Mouse (Mus musculus) neural tube, embryonic 11.5 days (tissue): ENCODE measurements around the gene Rps26. TPM values are rescaled to one million over a fixed set of nuclear protein-coding genes. Genes with fewer than 3 reads are reported as not detected.

Source experiments
- ATAC-seq: fragments of 200-750 bp; cut with Nextera tagmentation; 2 replicates; pipeline ENCODE4 v1.8.0; 2017; ENCODE audit warnings: moderate number of reproducible peaks, mild to moderate bottlenecking, moderate TSS enrichment, moderate library complexity; ENCODE audit not compliant: insufficient read depth, low FRiP score, low TSS enrichment
- DNase-seq: peaks from one replicate; pipeline ENCODE4 v3.0.0-alpha.2; 2015; ENCODE audit warnings: low spot score
- H3K27ac ChIP-seq: fragments of 300-500 bp; sonication (generic); 2 replicates; pipeline ENCODE4 v1.5.1; 2014; ENCODE audit warnings: low read depth, mild to moderate bottlenecking, low read length
- H3K27me3 ChIP-seq: fragments of 300-500 bp; sonication (generic); 2 replicates; pipeline ENCODE4 v1.6.1; 2014; ENCODE audit warnings: mild to moderate bottlenecking, low read length, mixed read lengths; ENCODE audit not compliant: control insufficient read depth, insufficient read depth
- H3K36me3 ChIP-seq: fragments of 300-500 bp; sonication (generic); 2 replicates; pipeline ENCODE4 v1.6.1; 2014; ENCODE audit warnings: mild to moderate bottlenecking, low read length, moderate library complexity, mixed read lengths; ENCODE audit not compliant: control insufficient read depth, insufficient read depth
- H3K4me1 ChIP-seq: fragments of 300-500 bp; sonication (generic); 2 replicates; pipeline ENCODE4 v1.6.1; 2014; ENCODE audit warnings: low read length, mixed read lengths; ENCODE audit not compliant: control insufficient read depth, insufficient read depth
- H3K4me2 ChIP-seq: fragments of 300-500 bp; sonication (generic); 2 replicates; pipeline ENCODE4 v1.6.1; 2014; ENCODE audit warnings: low read depth, mild to moderate bottlenecking, moderate library complexity
- H3K4me3 ChIP-seq: fragments of 300-500 bp; sonication (generic); 2 replicates; pipeline ENCODE4 v1.5.1; 2014; ENCODE audit warnings: low read depth, low read length
- H3K9ac ChIP-seq: fragments of 300-500 bp; sonication (generic); 2 replicates; pipeline ENCODE4 v1.6.1; 2014; ENCODE audit warnings: mild to moderate bottlenecking, low read length
- H3K9me3 ChIP-seq: fragments of 300-500 bp; sonication (generic); 2 replicates; pipeline ENCODE4 v1.6.1; 2016; ENCODE audit warnings: low read length; ENCODE audit not compliant: control insufficient read depth
- WGBS: fragments of 180-500 bp; shearing (Covaris S2); extraction: QIAGEN DNeasy Blood & Tissue Kit; methylation state at CpG from one replicate; pipeline ENCODE4 v1.1.7; 2014; 5-methylcytosine and 5-hydroxymethylcytosine counted together
- polyA plus RNA-seq: library from polyadenylated mRNA; unstranded; fragments of >200 nt; fragmentation: Nextera tagmentation; extraction: Ambion mirVana; gene quantifications from 2 replicates; pipeline ENCODE4 v1.2.1, GENCODE M21; 2014

The Rps26 gene
- 626 and 686 TPM in 2 replicates for polyA plus RNA-seq

DNA sequence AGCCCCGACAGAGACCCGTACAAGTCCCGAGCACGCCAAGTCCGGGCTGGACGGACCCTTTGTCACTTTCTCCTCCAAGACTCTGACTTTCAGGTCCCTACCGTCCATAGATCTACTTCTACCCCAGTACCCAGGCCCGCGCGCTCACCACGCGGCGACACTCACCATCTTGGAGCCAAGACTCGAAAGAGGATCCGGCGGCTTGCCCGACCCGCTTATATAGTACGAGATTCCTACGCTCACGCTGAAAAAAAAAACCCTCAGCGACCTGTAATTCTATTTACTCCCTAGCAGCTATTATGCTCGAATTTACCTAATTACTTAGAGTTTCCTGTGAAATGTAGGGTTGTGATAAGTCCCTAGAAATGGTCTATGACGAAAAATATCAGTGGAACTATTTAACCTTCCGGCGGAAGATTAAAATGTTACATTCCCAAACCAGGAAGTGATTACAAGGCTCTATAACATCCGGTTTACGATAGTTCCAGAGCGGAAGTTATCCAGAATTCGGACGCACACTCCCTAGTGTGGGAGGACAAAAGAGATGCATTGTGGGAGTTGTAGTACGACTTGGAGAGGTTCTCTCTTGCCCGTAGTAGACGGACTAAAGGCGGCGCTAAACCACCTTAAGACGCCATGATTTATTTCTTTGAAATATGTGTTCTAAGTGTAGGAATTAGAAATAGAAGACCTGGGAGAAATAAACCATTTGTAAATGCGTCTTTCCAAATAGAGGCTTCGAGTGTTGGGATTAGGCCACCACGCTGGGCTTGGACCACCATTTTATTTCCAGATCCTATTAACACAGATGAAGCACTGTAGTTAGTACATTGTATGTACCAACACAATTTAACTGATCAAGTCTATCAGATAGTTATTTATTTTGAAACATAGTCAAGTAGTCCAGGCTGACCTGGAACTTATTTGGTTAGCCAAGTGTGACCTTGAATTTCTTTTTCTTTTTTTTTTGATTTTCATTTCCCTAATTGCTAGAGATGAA, at the start of gene Rps26:
Gene Rps26 (minus strand): TSS at position 437 of the 1,000 bp plus-strand sequence.
- H3K9me3 ChIP-seq = no peaks in the 10 kb centered on the region
- peak within 1 kb of the TSS; percentile 84 for H3K4me3 ChIP-seq
- peak within 1 kb of the TSS; percentile 96 for H3K4me2 ChIP-seq
- peak within 1 kb of the TSS; percentile 90 for H3K9ac ChIP-seq
- H3K27ac ChIP-seq = 0 out of 2 replicates have a peak within 1 kb of the TSS, but pooled peaks have one; percentile 58
- H3K4me1 ChIP-seq = peaks cover 6% of the 10 kb centered on the region; the same call in 1 of the 2 replicates
- WGBS = under 1% methylated on average over 40 of the region's 40 CpGs
- no peaks in the 10 kb centered on the region for H3K27me3 ChIP-seq
- ATAC-seq (peak; percentile 95), DNase-seq (peak; percentile 89)
- peaks cover 12% of the 10 kb centered on the region for H3K36me3 ChIP-seq

DNA sequence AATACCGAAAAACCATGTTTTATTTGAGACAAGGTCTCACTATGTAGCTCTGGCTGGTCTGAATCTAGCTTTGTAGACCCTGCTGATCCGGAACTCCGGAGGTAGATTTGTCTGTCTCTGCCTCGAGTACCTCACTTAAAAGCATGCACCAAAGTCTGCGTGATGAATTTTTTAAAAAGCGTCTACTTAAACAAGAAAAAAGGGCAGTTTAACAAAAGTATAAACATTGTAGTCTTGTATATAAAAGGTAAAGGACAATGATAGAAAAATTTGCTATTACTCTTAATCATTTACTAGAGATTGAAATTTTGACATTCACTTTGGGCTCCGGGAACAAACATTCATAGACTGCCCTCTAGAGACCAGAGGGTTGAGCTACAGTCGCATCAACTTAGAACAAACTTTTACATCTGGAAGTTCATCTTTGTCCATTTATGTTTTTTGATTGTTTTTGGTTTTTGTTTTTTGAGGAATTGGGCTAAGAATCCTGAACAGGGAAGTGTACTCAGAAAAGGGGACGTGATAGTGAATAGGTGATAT, 48.0 kb upstream of the Rps26 start:
- Histone ChIP-seq H3K4me2 (peak overlapping the region; percentile 91), H3K27ac (peak overlapping the region; percentile 67; the same call in 1 of the 2 replicates), H3K9me3 (no peaks in the 10 kb centered on the region), H3K9ac (peak overlapping the region; percentile 51), H3K36me3 (no peaks in the 10 kb centered on the region), H3K27me3 (no peaks in the 10 kb centered on the region), H3K4me1 (peaks cover 5% of the 10 kb centered on the region), H3K4me3 (peak overlapping the region; percentile 61)
- no peak for ATAC-seq
- WGBS = 4% methylated on average over 9 of the region's 9 CpGs
- DNase-seq = no peak

DNA sequence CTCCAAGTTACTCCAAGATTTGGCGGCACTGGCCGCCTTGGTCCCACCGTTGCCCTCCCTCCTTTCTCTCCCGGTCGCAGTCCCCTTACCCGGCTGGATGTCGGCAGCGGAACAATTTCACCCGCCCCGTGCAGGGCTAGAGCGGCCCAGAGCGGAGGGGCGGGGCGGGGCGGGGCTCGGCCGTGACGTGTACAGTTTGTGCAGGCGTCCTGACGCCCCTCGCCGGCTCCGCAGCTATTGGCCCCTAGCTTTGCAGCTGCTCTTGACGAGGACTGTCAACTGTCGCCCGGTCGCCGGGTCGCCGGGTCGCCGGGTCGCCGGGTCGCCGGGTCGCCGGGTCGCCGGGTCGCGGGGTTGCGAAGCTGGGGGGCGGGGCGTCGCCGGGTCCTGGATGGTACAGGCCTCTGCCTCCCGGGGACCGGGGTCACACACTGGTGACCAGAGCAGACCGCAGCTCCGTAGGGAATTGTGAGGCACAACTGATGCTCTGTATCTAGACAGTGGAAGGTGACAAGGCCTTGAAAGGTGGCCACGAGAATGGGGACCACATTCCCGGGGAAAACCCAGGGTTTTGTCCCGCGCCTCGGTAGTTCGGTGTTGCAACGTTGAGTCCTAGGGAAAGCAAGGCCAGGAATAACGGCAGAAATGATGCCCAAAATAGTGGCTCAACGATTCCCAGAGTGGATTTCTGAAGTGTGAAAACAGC, 47.4 kb upstream of the Rps26 start, which contains the start of gene Suox:
Gene Suox (minus strand): TSS at position 311 of the 706 bp plus-strand sequence.
- DNase-seq (peak; percentile 91), ATAC-seq (peak; percentile 96)
- H3K27ac ChIP-seq = peak within 1 kb of the TSS; percentile 67
- peak within 1 kb of the TSS; percentile 61 for H3K4me3 ChIP-seq
- peaks cover 5% of the 10 kb centered on the region for H3K4me1 ChIP-seq
- H3K27me3 ChIP-seq = no peaks in the 10 kb centered on the region
- WGBS = under 1% methylated on average over 60 of the region's 60 CpGs
- no peaks in the 10 kb centered on the region for H3K9me3 ChIP-seq
- H3K4me2 ChIP-seq = peak within 1 kb of the TSS; percentile 91
- H3K36me3 ChIP-seq = no peaks in the 10 kb centered on the region
- peak within 1 kb of the TSS; percentile 51 for H3K9ac ChIP-seq

GRCm38 (mm10) chr10:128671148-128671547, 44.6 kb upstream of the Rps26 start:
- Histone ChIP-seq H3K27ac (no peak overlapping the region), H3K4me3 (no peak overlapping the region), H3K4me1 (peaks cover 8% of the 10 kb centered on the region), H3K27me3 (no peaks in the 10 kb centered on the region), H3K36me3 (no peaks in the 10 kb centered on the region), H3K9me3 (no peaks in the 10 kb centered on the region), H3K4me2 (no peak overlapping the region), H3K9ac (no peak overlapping the region)
- DNase-seq (no peak), ATAC-seq (no peak)
- WGBS = 90% methylated on average over 9 of the region's 9 CpGs

- H3K9ac ChIP-seq = peak overlapping the region; percentile 83
- no peaks in the 10 kb centered on the region for H3K9me3 ChIP-seq
Measured at GRCm38 (mm10) chr10:128668790-128669672, 42.5 kb upstream of the Rps26 start.

GRCm38 (mm10) chr10:128665806-128666205, 39.3 kb upstream of the Rps26 start:
- H3K4me2 ChIP-seq = no peak overlapping the region
- ATAC-seq = no peak
- no peaks in the 10 kb centered on the region for H3K9me3 ChIP-seq
- 0 out of 2 replicates have a peak, but pooled peaks cover 3% of the 10 kb centered on the region for H3K4me1 ChIP-seq
- H3K27ac ChIP-seq = no peak overlapping the region
- no peaks in the 10 kb centered on the region for H3K27me3 ChIP-seq
- H3K9ac ChIP-seq = no peak overlapping the region
- 94% methylated on average over 2 of the region's 2 CpGs for WGBS
- no peaks in the 10 kb centered on the region for H3K36me3 ChIP-seq
- H3K4me3 ChIP-seq = no peak overlapping the region
- no peak for DNase-seq

More at GRCm38 (mm10) chr10:128668790-128669672, 42.5 kb upstream of the Rps26 start:
- DNase-seq (peak; percentile 62), ATAC-seq (peak; percentile 28; the same call in 1 of the 2 replicates)
- Histone ChIP-seq H3K4me2 (peak overlapping the region; percentile 84), H3K4me1 (peaks cover 8% of the 10 kb centered on the region), H3K36me3 (no peaks in the 10 kb centered on the region), H3K4me3 (peak overlapping the region; percentile 73), H3K27me3 (no peaks in the 10 kb centered on the region), H3K27ac (no peak overlapping the region)
- 1% methylated on average over 35 of the region's 42 CpGs for WGBS

DNA sequence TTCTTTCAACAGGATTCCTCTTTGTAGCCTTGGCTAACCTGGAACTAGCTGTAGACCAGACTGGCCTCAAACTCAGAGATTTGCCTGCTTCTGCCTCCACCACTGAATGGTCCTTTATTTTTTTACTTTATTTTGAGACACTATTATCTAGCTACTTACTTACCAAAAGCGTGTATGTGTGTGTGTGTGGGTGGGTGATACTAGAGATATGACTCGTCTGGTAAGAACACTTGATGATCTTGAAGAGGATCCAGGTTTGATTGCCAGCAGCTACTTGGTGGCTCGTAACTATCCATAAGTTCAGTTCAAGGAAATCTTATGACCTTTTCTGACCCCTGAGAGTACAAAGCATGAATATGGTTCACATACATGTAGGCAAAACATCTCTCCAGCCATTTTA, 38.8 kb upstream of the Rps26 start:
- Histone ChIP-seq H3K27me3 (no peaks in the 10 kb centered on the region), H3K4me2 (no peak overlapping the region), H3K4me1 (0 out of 2 replicates have a peak, but pooled peaks cover 3% of the 10 kb centered on the region), H3K9me3 (no peaks in the 10 kb centered on the region), H3K27ac (no peak overlapping the region), H3K9ac (no peak overlapping the region), H3K4me3 (no peak overlapping the region), H3K36me3 (no peaks in the 10 kb centered on the region)
- DNase-seq = no peak
- 87% methylated on average over 3 of the region's 3 CpGs for WGBS
- no peak for ATAC-seq
